Mouse (Mus musculus): ENCODE data around the gene Zmym3. TPM values are rescaled to one million over a fixed set of nuclear protein-coding genes. Genes with fewer than 3 reads are reported as not detected.
"Not testable (repeated sequence)": the region's sequence is repeated elsewhere in the genome, so short reads cannot be mapped to it uniquely, and the experiment has no call there.

Gene Zmym3
- total RNA-seq, 1 experiment from 2014 or later: 131 TPM

GRCm38 (mm10) chrX:101372946-101373345 lies 47.7 kb downstream of the Zmym3 start:
- no peak for DNase-seq

- DNase-seq: no peak
These were observed 50.1 kb downstream of the Zmym3 start for GRCm38 (mm10) chrX:101370573-101370972.

GRCm38 (mm10) chrX:101369001-101369400 lies 51.6 kb downstream of the Zmym3 start:
- no peak for DNase-seq

- DNase-seq: not testable (repeated sequence)
These were observed 61.7 kb downstream of the Zmym3 start for GRCm38 (mm10) chrX:101358902-101359301.

Other genes starting within 250 kb of the Zmym3 start
- gene Snx12, start 198.3 kb downstream of the Zmym3 start, total RNA-seq (2021): 35.7 and 52.4 TPM in 2 replicates
- gene Foxo4, start 166.3 kb downstream of the Zmym3 start, total RNA-seq (2021): 28.5 and 40.7 TPM in 2 replicates
- gene Gm614, start 156.9 kb downstream of the Zmym3 start, total RNA-seq (2021): not detected in 2 replicates
- 8.3 and 9.7 TPM in 2 replicates for gene Il2rg, start 152.6 kb downstream of the Zmym3 start, total RNA-seq (2021)
- gene Gm20489, start 151.8 kb downstream of the Zmym3 start, total RNA-seq (2021): not detected in 2 replicates
- gene Med12, start 146.8 kb downstream of the Zmym3 start, total RNA-seq (2021): 42.3 and 51.4 TPM in 2 replicates
- 13.5 and 15.0 TPM in 2 replicates for gene Nlgn3, start 121.7 kb downstream of the Zmym3 start, total RNA-seq (2021)
- gene Gjb1, start 44.5 kb downstream of the Zmym3 start, total RNA-seq (2021): 8.5 TPM in 1 of 2 replicates, not detected in the other
- gene Nono, start 8.5 kb upstream of the Zmym3 start, total RNA-seq (2021): 218 and 222 TPM in 2 replicates
- gene Itgb1bp2, start 28.2 kb upstream of the Zmym3 start, total RNA-seq (2021): 0.94 and 1.2 TPM in 2 replicates
- 36.4 and 44.9 TPM in 2 replicates for gene Taf1, start 111.9 kb upstream of the Zmym3 start, total RNA-seq (2021)
- 261 and 328 TPM in 2 replicates for gene Ogt, start 219.2 kb upstream of the Zmym3 start, total RNA-seq (2021)